Mouse (Mus musculus): Measurements from ENCODE around the gene Sv2c.

- TF ChIP-seq POLR2A (IDR thresholded peaks at IDR 0.05; ENCODE audit: borderline replicate concordance, extremely low read depth, low read depth, low read length) (no peak), CTCF (IDR thresholded peaks at IDR 0.05; ENCODE audit: insufficient read depth, low read length) (no peak)
Observed at GRCm38 (mm10) chr13:95918624-95919284, 213.6 kb downstream of the Sv2c start.

All from lung, adult 2 months (tissue).